Mouse (Mus musculus) G1E (cell line): ENCODE results near the gene Itgav.

Source experiments
- CTCF ChIP-seq: IDR thresholded peaks from 2 replicates; pipeline ENCODE4 v1.5.1; 2012; ENCODE audit warnings: low read depth, low read length, inconsistent platforms, mixed read lengths
- GATA2 ChIP-seq: IDR thresholded peaks from 2 replicates; pipeline ENCODE4 v1.6.1; 2012; ENCODE audit warnings: low read depth, low read length, inconsistent platforms, borderline replicate concordance
- POLR2AphosphoS5 ChIP-seq: IDR thresholded peaks from 2 replicates; pipeline ENCODE4 v1.6.1; 2012; ENCODE audit warnings: low read depth, low read length, inconsistent platforms; ENCODE audit not compliant: insufficient replicate concordance
- TAL1 ChIP-seq: conservative IDR thresholded peaks from 2 replicates; pipeline ENCODE4 v1.6.1; 2012; ENCODE audit warnings: low read depth, low read length, inconsistent platforms, mixed read lengths

DNA sequence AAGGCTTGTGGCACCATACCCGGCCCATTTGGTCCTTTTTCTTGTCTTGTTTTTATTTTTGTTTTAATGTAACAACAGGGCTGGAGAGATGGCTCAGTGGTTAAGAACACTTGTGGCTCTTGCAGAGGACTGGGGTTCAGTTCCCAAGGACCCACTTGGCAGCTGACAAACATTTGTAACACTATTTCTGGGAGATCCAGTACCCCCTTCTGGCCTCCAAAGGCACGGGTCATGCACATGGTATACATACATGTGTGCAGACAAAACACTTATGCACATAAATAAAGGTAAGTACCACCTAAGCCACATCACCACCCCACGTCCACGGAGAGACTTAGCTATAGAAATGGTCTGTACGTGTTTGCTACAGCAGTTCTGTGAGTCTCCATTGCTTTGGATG is 12.6 kb downstream of the Itgav start:
- TF ChIP-seq CTCF = no peak
- TF ChIP-seq TAL1 = no peak
- no peak for TF ChIP-seq GATA2
- no peak for TF ChIP-seq POLR2AphosphoS5
